Mouse (Mus musculus) embryonic fibroblast, embryonic 13.5 days (primary cell): ENCODE results near the gene Dip2b. TPM values are rescaled to one million over a fixed set of nuclear protein-coding genes. Genes with fewer than 3 reads are reported as not detected.

Experiments
- H3K27ac ChIP-seq: 2 replicates; pipeline ENCODE4 v1.5.1; 2012; ENCODE audit warnings: low read length, control low read depth, inconsistent platforms; ENCODE audit not compliant: insufficient read depth
- H3K4me1 ChIP-seq: 2 replicates; pipeline ENCODE4 v1.6.1; 2011; ENCODE audit warnings: low read length; ENCODE audit not compliant: control insufficient read depth, insufficient read depth
- H3K4me3 ChIP-seq: 2 replicates; pipeline ENCODE4 v1.5.1; 2011; ENCODE audit warnings: mild to moderate bottlenecking, control low read depth, low read length; ENCODE audit not compliant: insufficient read depth
- CTCF ChIP-seq: IDR thresholded peaks from 2 replicates; pipeline ENCODE4 v1.5.1; 2011; ENCODE audit warnings: mild to moderate bottlenecking, control low read depth, low read length, moderate library complexity, borderline replicate concordance; ENCODE audit not compliant: insufficient read depth
- POLR2A ChIP-seq: IDR thresholded peaks from 2 replicates; pipeline ENCODE4 v1.6.1; 2011; ENCODE audit warnings: low read depth, mild to moderate bottlenecking, control low read depth, low read length, moderate library complexity
- polyA plus RNA-seq: library from polyadenylated mRNA; stranded (reverse); fragments of >200 nt; gene quantifications from 2 replicates; pipeline ENCODE4 v1.2.4, GENCODE M21; 2011; ENCODE audit warnings: low read depth; ENCODE audit not compliant: missing spikeins, insufficient read length

The Dip2b gene
- polyA plus RNA-seq, 1 experiment: 20.6 TPM

GRCm38 (mm10) chr15:100061377-100061776, 22.9 kb downstream of the Dip2b start:
- H3K27ac ChIP-seq: no peak overlapping the region
- TF ChIP-seq CTCF (no peak), POLR2A (no peak)
- no peaks in the 10 kb centered on the region for H3K4me1 ChIP-seq
- H3K4me3 ChIP-seq: no peak overlapping the region

GRCm38 (mm10) chr15:100063229-100063773, 24.8 kb downstream of the Dip2b start:
- Histone ChIP-seq H3K4me1 (no peaks in the 10 kb centered on the region), H3K4me3 (no peak overlapping the region), H3K27ac (no peak overlapping the region)
- TF ChIP-seq CTCF (no peak), POLR2A (no peak)

GRCm38 (mm10) chr15:100066702-100067101, 28.2 kb downstream of the Dip2b start:
- Histone ChIP-seq H3K4me1 (no peaks in the 10 kb centered on the region), H3K27ac (no peak overlapping the region), H3K4me3 (no peak overlapping the region)
- TF ChIP-seq POLR2A (no peak), CTCF (no peak)

DNA sequence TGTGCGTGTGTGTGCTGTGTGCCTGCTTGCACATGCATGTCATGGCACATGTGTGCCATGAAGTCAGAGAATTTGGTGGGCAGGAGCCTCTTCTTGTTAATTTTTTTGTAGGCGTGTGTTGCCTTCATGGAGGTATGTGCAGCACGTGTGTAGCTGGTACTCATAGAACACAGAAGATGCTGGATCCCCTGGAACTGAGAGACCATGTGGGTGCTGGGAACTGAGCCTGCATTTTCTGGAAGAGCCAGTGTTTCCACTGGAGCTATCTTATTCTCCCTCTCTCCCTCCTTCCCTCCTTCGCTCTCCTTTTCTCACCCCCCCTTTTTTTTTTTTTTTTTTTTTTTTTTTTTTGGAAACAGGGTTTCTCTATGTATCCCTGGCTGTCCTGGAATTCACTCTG, 30.6 kb downstream of the Dip2b start:
- Histone ChIP-seq H3K4me1 (no peaks in the 10 kb centered on the region), H3K27ac (no peak overlapping the region), H3K4me3 (no peak overlapping the region)
- TF ChIP-seq POLR2A (no peak), CTCF (no peak)

DNA sequence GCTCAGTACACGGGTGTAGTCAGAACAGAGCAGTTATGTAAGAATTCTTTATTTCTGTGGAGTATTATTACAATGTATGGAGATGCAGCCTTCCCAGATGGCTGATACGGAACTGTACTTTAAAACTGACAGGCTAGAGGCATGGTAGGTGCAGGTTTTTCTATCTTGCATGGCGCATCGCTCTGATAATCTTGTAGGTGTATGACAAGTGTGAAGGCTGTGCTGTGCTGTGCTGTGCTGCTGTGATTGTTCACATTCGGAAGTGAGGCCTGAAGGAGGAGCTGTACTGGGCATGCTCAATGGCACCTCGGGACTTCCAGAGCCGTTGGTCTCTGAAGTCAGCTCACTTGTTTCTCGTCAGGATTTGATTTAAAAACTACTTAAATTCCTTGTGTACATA, 31.6 kb downstream of the Dip2b start:
- H3K27ac ChIP-seq: no peak overlapping the region
- TF ChIP-seq POLR2A (no peak), CTCF (no peak)
- H3K4me3 ChIP-seq: no peak overlapping the region
- no peaks in the 10 kb centered on the region for H3K4me1 ChIP-seq

- no peaks in the 10 kb centered on the region for H3K4me1 ChIP-seq
- no peak for TF ChIP-seq POLR2A
- H3K4me3 ChIP-seq: no peak overlapping the region
- H3K27ac ChIP-seq: no peak overlapping the region
These were observed 33.4 kb downstream of the Dip2b start for GRCm38 (mm10) chr15:100071819-100072218.

DNA sequence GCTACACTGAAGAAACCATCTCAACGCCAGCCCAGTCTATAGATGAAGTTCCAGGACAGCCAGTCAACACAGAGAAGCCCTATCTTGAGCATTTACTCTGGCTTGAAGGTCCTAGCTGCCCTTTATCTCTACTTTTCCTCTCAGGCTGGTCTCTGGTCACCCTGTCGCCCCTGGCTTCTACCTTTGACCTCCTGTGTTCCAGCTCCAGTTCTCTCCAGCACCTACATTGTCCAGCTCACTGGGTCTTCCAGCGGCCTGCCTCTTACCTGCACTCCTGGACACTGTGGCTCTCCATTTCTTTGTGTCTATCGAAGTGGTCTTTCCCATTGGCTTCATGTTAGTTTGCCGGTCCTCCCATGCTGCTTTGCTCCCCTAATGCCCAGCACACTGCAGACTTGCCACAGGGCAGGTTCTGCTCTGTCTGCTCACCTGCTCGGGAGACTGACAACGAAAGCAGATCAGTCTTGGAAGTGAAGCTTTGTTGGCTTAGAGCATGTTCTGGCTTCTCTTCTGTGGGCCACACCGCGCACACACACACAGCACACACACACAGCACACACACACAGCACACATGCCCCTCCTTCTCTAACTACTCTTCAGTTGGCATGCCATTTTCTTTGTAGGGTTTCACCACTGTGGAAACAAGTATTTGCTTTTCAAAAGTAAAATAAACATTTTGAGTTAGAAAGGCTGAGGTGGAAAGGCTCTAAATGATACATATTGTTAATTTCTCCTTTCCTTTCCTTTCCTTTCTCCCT, 35.4 kb downstream of the Dip2b start:
- TF ChIP-seq POLR2A: no peak
- no peak overlapping the region for H3K27ac ChIP-seq
- H3K4me1 ChIP-seq: no peaks in the 10 kb centered on the region
- H3K4me3 ChIP-seq: no peak overlapping the region

DNA sequence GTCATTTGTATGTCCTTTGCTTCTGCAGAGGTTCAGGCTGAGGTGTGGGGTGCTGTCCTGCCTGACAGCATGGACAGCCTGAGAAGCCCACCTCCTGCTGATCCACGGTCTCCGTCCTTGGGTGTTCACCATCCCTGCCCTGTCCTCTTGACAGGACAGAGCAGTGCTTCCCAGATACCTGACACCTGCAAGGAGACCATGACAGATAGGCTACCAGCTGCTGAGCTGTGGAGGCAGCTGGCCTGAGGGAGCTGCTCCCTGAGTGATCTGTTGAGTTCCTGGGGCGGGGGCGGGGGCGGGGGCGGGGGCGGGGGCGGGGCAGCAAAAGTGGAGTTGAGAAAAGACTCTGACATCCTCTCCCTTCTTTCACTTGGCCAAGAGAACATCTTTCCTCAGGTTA, 36.3 kb downstream of the Dip2b start:
- TF ChIP-seq CTCF (no peak), POLR2A (no peak)
- no peak overlapping the region for H3K27ac ChIP-seq
- no peaks in the 10 kb centered on the region for H3K4me1 ChIP-seq
- no peak overlapping the region for H3K4me3 ChIP-seq

GRCm38 (mm10) chr15:100076362-100076761, 37.9 kb downstream of the Dip2b start:
- TF ChIP-seq POLR2A: no peak
- no peak for TF ChIP-seq CTCF
- peaks cover 2% of the 10 kb centered on the region; the same call in 1 of the 2 replicates for H3K4me1 ChIP-seq
- no peak overlapping the region for H3K27ac ChIP-seq

GRCm38 (mm10) chr15:100080833-100081477, 42.5 kb downstream of the Dip2b start:
- Histone ChIP-seq H3K4me1 (peaks cover 6% of the 10 kb centered on the region; the same call in 1 of the 2 replicates), H3K4me3 (no peak overlapping the region), H3K27ac (no peak overlapping the region)
- TF ChIP-seq CTCF (no peak), POLR2A (no peak)

More at GRCm38 (mm10) chr15:100076362-100076761, 37.9 kb downstream of the Dip2b start:
- no peak overlapping the region for H3K4me3 ChIP-seq
